Mouse (Mus musculus) forebrain, embryonic 10.5 days (tissue): ENCODE results near the gene Lgals9. TPM values are rescaled to one million over a fixed set of nuclear protein-coding genes. Genes with fewer than 3 reads are reported as not detected.
A peak's percentile ranks its signal among the peaks of the same experiment; 100 is the strongest.
"Not testable (repeated sequence)": the region's sequence is repeated elsewhere in the genome, so short reads cannot be mapped to it uniquely, and the experiment has no call there.

Experiments
- DNase-seq: peaks from one replicate; pipeline ENCODE4 v3.0.0-alpha.2; 2017; ENCODE audit warnings: low spot score; ENCODE audit errors: extremely low spot score
- H3K27ac ChIP-seq: fragments of 300-500 bp; sonication (generic); 2 replicates; pipeline ENCODE4 v1.5.1; 2016; ENCODE audit warnings: mild to moderate bottlenecking
- H3K27me3 ChIP-seq: fragments of 300-500 bp; sonication (generic); 2 replicates; pipeline ENCODE4 v1.6.1; 2016; ENCODE audit warnings: mild to moderate bottlenecking; ENCODE audit not compliant: poor library complexity, severe bottlenecking
- H3K36me3 ChIP-seq: fragments of 300-500 bp; sonication (generic); replicated peaks from 2 replicates; pipeline ENCODE4 v1.6.1; 2016; ENCODE audit warnings: mild to moderate bottlenecking, moderate library complexity
- H3K4me1 ChIP-seq: fragments of 300-500 bp; sonication (generic); 2 replicates; pipeline ENCODE4 v1.6.1; 2016
- H3K4me3 ChIP-seq: fragments of 300-500 bp; sonication (generic); 2 replicates; pipeline ENCODE4 v1.5.1; 2016; ENCODE audit warnings: mild to moderate bottlenecking, moderate library complexity
- H3K9me3 ChIP-seq: fragments of 300-500 bp; sonication (generic); 2 replicates; pipeline ENCODE4 v1.6.1; 2016; ENCODE audit warnings: mild to moderate bottlenecking, moderate library complexity
- WGBS: fragments of 180-500 bp; shearing (Covaris S2); methylation state at CpG from one replicate; pipeline ENCODE4 v1.1.7; 2016; 5-methylcytosine and 5-hydroxymethylcytosine counted together
- polyA plus RNA-seq: library from polyadenylated mRNA; unstranded; fragments of >200 nt; fragmentation: Nextera tagmentation; extraction: Ambion mirVana; gene quantifications from 2 replicates; pipeline ENCODE4 v1.2.1, GENCODE M21; 2016

Gene Lgals9
- polyA plus RNA-seq, 1 experiment from 2014 or later: 2.6 TPM

DNA sequence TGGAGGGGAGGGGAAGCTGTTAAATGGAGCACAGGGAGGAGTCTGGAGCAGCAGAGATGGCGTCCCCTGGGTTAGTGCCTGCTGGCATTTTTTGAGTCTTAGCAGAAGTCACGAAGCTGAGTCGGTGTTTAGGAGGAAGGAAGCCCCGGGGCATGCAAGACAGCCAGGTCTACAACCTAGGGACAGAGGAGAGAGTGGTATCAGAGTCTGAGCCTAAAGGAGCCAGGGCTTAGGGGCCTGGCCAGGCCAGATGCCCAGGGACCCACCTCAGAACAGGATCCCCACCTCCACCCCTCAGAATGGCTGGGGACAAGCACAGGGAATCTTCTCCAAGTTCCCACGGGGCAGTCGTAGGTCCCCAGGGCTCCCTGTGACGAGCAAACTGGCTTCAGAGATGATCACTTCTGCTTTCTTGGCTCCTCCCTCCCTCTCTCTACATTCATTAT, 32.4 kb upstream of the Lgals9 start:
- H3K27ac ChIP-seq: no peak overlapping the region
- peaks cover 44% of the 10 kb centered on the region for H3K36me3 ChIP-seq
- H3K9me3 ChIP-seq: no peaks in the 10 kb centered on the region
- no peak overlapping the region for H3K4me3 ChIP-seq
- WGBS: 79% methylated on average over 7 of the region's 7 CpGs
- peaks cover 12% of the 10 kb centered on the region; the same call in 1 of the 2 replicates for H3K27me3 ChIP-seq
- no peak for DNase-seq
- peaks cover 44% of the 10 kb centered on the region for H3K4me1 ChIP-seq

DNA sequence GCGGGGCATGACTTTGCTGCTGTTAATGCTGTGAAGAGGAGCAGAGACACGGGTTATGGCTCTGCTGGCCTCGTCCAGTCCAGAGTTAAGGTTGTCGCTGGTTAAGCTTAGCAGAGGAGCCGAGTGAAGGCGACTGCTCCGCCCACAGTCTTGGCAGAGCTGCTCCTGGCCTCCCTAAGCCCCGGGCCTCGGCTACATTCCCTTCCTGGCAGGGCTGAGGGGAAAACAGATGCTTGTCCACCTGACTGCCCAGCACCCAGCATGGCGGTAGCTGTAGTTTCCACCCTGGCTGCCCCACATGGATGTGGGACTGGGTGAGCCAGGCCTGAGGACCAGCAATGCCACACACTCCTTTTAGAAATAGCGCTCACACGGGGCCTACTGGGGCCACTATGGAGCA, 31.5 kb upstream of the Lgals9 start:
- Histone ChIP-seq H3K36me3 (peaks cover 40% of the 10 kb centered on the region), H3K4me3 (no peak overlapping the region), H3K27me3 (peaks cover 8% of the 10 kb centered on the region; the same call in 1 of the 2 replicates), H3K27ac (peak overlapping the region; percentile 45; the same call in 1 of the 2 replicates), H3K4me1 (peaks cover 41% of the 10 kb centered on the region), H3K9me3 (no peaks in the 10 kb centered on the region)
- WGBS: 62% methylated on average over 12 of the region's 12 CpGs
- DNase-seq: no peak

DNA sequence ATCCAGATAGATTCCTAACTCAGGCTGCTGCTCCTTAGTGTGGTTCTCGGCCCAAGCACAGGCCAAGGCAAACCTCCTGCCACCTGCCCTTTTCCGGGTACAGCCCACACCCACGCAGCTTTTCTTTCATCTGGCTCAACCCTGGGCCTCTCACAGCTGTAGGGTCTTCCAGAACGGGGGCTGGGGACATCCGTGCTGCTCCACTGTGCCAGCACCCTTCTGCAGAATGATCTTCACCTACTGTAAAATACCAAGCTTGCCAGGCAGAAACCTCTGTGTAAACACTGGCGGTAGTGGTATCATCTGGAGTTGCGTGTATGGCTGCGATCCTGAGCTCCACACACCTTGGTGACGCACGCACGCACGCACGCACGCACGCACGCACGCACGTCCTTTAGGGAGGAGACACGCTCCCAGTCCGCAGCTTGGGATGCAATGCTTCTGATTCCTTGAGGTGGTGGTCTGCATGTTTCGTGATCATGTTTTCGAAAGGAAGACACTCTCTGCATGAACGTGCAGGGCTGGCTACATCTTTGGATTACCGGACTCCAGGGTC, 31.0 kb upstream of the Lgals9 start:
- DNase-seq: no peak
- Histone ChIP-seq H3K27ac (peak overlapping the region; percentile 45; the same call in 1 of the 2 replicates), H3K36me3 (peaks cover 35% of the 10 kb centered on the region), H3K4me3 (no peak overlapping the region), H3K27me3 (peaks cover 8% of the 10 kb centered on the region; the same call in 1 of the 2 replicates), H3K9me3 (no peaks in the 10 kb centered on the region), H3K4me1 (peaks cover 40% of the 10 kb centered on the region)
- 93% methylated on average over 24 of the region's 24 CpGs for WGBS

DNA sequence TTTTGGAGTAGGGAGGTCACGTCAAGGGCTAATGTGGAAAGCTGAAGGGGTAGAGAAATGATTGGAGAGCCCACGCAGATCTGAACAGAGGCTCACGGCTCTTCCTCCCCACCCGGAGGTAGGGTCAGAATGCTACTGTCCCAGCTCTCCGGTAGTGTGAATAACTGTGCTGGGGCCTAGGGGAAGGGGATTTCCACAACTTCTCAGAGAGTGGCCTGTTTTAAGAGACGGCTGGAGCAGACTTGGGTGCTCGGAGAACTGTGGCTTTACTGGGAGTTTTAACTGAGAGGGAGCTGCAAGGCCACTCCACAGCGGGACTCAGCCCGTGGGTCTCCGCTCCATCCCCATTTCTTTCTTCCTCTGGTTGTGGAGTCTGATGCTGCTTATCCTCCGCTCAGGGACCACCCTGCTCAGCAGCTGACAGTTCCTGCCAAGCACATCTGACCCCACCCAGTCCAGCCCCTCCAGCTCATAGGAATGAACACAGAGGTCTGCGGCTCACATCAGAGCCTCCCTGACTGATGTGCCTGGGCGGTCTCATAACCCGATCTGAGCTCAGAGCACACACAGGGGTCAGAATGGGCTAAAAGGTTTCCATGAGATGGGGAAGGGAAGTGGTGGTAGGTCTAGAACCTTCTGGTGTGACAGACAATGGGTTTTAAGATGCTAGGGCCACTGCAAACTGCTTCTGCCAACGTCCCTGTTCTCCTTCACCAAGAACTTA, 30.0 kb upstream of the Lgals9 start:
- H3K4me1 ChIP-seq: peaks cover 34% of the 10 kb centered on the region
- peak overlapping the region; percentile 22; the same call in 1 of the 2 replicates for H3K27ac ChIP-seq
- no peaks in the 10 kb centered on the region for H3K27me3 ChIP-seq
- H3K9me3 ChIP-seq: no peaks in the 10 kb centered on the region
- no peak overlapping the region for H3K4me3 ChIP-seq
- WGBS: 78% methylated on average over 15 of the region's 15 CpGs
- peaks cover 27% of the 10 kb centered on the region for H3K36me3 ChIP-seq
- no peak for DNase-seq

DNA sequence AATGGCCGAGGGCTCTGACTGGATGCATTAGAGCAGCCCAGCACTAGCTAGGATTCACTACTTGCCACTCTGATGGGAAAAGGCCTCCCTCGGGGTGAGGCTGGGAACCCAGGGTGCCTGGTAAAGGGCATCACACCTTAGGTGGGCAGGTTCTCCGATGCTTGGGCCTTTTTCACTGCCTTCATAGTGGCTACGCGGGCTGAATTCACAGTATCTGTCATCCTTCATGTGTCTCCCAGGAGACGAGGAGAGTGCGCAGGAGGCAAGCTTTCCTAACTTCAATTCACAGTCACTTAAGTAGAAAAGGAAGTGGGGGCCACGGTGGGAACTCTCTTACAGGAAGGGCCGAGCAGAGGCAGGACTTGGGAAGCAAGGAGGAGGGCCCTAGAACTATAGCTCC, 29.1 kb upstream of the Lgals9 start:
- DNase-seq: no peak
- Histone ChIP-seq H3K27me3 (no peaks in the 10 kb centered on the region), H3K27ac (peak overlapping the region; percentile 22; the same call in 1 of the 2 replicates), H3K9me3 (no peaks in the 10 kb centered on the region), H3K4me3 (no peak overlapping the region), H3K36me3 (peaks cover 20% of the 10 kb centered on the region), H3K4me1 (peaks cover 34% of the 10 kb centered on the region)
- 79% methylated on average over 9 of the region's 9 CpGs for WGBS

DNA sequence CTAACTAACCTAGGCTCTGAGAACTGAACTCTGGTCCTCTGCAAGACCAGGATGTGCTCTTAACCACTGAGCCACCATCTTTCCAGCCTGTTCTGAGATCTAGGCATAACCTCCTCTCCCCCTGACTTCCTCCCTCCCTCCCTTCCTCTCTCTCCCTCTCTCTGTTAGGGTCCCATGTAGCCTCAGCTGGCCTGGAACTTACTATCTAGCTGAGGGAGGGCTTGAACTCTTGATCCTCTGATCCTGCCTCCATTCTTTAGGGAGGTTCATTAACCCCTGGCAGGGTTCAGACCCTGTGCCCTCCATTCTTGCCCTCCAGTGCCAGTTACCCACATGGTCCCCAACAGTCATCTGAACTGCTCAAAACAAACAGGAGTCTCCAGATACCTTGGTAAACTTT, 28.3 kb upstream of the Lgals9 start:
- H3K27ac ChIP-seq: no peak overlapping the region
- H3K27me3 ChIP-seq: no peaks in the 10 kb centered on the region
- H3K4me3 ChIP-seq: no peak overlapping the region
- H3K9me3 ChIP-seq: no peaks in the 10 kb centered on the region
- peaks cover 41% of the 10 kb centered on the region for H3K4me1 ChIP-seq
- no peak for DNase-seq
- H3K36me3 ChIP-seq: peaks cover 17% of the 10 kb centered on the region; the same call in 1 of the 2 replicates

DNA sequence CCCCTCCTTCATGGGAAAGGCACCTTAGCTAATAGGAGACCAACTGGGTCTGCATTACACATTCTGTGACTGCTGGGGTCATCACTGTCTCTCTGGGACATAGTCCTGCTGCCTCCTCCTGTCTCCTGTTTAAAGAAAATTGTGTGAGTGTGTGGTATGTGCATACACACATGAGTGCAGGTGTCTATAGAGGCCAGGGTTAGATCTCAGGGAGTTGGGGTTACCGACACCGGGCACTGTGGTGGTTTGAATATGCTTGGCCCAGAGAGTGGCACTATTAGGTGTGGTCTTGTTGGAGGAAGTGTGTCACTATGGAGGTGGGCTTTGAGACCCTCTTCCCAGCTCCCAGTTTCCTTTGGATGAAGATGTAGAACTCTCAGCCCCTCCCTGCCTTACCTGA, 27.8 kb upstream of the Lgals9 start:
- 89% methylated on average over 2 of the region's 2 CpGs for WGBS
- Histone ChIP-seq H3K4me3 (no peak overlapping the region), H3K9me3 (no peaks in the 10 kb centered on the region), H3K27me3 (no peaks in the 10 kb centered on the region), H3K36me3 (peaks cover 17% of the 10 kb centered on the region; the same call in 1 of the 2 replicates), H3K27ac (no peak overlapping the region), H3K4me1 (peaks cover 42% of the 10 kb centered on the region)
- DNase-seq: no peak

DNA sequence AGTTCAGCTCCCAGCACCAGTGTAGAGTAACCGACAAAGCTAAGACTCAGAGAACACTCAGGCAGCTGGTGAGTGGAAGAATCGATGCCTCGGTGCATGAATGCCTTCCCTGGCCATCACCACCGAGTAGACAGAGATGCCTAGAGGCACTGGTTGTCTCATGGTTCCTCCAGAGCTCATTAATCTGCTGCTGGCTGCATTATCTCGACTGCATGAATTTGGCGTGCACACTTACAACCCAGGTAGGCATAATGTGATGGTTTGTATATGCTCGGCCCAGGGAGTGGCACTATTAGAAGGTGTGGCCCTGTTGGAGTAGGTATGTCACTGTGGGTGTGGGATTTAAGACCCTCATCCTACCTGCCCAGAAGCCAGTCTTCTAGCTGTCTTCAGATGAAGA, 24.1 kb upstream of the Lgals9 start:
- H3K4me1 ChIP-seq: peaks cover 11% of the 10 kb centered on the region
- 91% methylated on average over 7 of the region's 7 CpGs for WGBS
- no peak overlapping the region for H3K27ac ChIP-seq
- no peaks in the 10 kb centered on the region for H3K36me3 ChIP-seq
- H3K4me3 ChIP-seq: no peak overlapping the region
- H3K27me3 ChIP-seq: no peaks in the 10 kb centered on the region
- no peak for DNase-seq
- H3K9me3 ChIP-seq: no peaks in the 10 kb centered on the region

DNA sequence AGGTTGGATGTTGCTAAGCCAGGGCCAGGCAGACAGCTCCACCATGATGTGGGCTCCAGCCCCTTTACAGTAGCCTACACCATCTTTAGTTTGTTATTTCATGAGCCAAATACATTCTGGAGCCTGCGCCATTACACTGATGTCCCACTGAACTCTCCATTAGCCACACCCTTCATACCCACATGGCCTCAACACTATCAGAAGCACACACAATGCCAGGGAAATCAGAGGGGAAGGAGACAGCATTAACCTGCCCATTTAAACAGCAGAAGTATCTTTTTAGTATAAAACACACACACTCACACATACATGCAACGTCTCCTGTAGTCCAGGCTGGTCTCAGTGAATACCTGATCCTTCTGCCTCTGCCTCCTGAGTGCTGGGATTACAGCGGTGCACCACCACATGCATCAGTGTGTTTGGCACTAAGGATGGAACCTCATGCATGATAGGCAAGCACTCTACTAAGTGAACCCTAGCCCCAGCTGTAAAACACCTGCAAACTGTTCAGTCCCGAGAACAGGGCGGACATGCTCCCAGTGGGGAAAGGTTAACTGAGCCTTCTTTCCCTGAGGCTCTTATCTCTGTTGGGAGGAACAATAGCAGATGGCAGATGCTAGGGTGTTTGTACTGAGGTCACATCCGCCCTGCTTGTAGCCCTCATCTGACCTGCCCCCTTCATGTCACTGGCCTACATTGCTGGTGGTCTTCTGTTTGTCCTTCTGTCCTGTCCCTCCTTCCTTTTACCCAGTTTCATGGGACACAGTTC, 23.4 kb upstream of the Lgals9 start:
- DNase-seq: no peak

DNA sequence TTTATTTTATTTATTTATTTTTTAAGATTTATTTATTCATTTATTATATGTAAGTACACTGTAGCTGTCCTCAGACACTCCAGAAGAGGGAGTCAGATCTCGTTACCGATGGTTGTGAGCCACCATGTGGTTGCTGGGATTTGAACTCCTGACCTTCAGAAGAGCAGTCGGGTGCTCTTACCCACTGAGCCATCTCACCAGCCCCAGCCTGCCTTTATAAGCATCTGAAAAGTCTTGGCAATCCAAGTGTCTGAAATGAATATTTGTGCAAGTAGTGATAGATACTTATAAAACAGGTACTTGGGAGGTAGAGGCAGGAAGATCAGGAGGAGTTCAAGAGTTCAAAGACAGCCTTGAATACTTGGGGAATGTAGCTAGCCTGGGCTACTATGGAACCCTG, 22.6 kb upstream of the Lgals9 start:
- H3K4me1 ChIP-seq: peaks cover 13% of the 10 kb centered on the region
- not testable (repeated sequence) for DNase-seq, H3K9me3 ChIP-seq, H3K27me3 ChIP-seq, H3K27ac ChIP-seq, H3K36me3 ChIP-seq, H3K4me3 ChIP-seq
- WGBS: 92% methylated on average over 3 of the region's 3 CpGs

More for the DNA sequence above, 23.4 kb upstream of the Lgals9 start:
- Histone ChIP-seq H3K9me3 (no peaks in the 10 kb centered on the region), H3K36me3 (no peaks in the 10 kb centered on the region), H3K27me3 (no peaks in the 10 kb centered on the region), H3K4me1 (0 out of 2 replicates have a peak, but pooled peaks cover 8% of the 10 kb centered on the region), H3K4me3 (no peak overlapping the region), H3K27ac (no peak overlapping the region)
- WGBS: 79% methylated on average over 6 of the region's 6 CpGs

DNA sequence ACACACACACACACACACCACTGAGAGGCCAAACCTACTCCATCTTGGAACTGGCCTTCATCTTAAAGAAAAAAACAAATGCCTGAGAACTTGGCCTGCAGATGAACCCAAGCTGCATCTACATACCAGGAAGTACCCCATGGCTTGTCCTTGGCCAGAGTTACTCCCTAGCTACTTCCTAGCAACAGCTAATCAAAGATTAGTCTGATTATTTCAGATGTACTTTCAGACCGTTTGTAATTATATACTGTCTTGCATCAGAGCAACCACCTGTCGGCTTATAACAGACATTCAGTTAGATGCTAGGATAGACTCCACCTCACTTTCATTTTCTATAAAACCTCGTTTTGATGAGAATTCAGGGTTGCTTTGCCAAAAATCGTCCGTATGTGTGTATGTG, 21.7 kb upstream of the Lgals9 start:
- H3K9me3 ChIP-seq: no peaks in the 10 kb centered on the region
- H3K4me1 ChIP-seq: peaks cover 16% of the 10 kb centered on the region
- DNase-seq: no peak
- no peak overlapping the region for H3K4me3 ChIP-seq
- no peaks in the 10 kb centered on the region for H3K27me3 ChIP-seq
- H3K27ac ChIP-seq: no peak overlapping the region
- WGBS: 83% methylated on average over 5 of the region's 5 CpGs
- H3K36me3 ChIP-seq: no peaks in the 10 kb centered on the region

DNA sequence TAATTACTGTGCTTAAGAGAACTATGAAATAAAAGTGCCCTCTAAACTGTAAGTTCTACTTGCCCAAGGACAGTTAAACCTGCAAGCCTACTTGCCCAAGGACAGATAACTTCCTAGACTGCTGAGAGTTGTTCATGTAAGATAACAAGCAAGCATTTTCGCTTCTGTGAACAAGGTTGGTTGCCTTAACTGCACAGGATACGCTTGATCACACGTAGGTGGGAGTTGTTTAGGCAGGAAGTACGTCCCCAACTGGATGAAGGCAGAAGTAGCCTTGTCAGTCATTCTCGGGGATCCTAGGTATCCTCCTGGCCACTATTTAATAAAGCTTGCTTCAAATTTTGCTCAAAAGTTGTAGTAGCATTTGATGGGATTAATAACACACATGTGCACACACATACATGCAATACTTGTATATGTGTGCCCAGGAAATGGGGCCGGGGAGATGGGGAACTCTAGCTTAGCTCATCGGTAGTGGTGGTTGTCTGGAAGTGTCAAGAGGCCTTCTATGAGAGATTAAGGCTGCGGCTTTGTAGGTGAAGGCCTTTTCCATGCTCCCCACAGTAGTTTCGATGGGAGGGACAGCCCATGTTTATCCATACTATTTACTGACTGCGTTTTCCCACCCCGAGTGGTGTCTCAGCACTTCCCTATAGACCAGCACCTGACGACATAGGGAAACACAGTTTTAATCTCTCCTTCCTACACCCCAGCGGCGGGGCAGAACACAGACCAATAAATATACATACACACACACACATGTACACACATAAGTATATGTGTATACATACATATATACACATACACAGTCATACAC, 21.0 kb upstream of the Lgals9 start:
- WGBS: 90% methylated on average over 14 of the region's 14 CpGs
- DNase-seq: no peak
- H3K27ac ChIP-seq: no peak overlapping the region
- no peaks in the 10 kb centered on the region for H3K27me3 ChIP-seq
- H3K4me1 ChIP-seq: peaks cover 16% of the 10 kb centered on the region
- H3K36me3 ChIP-seq: no peaks in the 10 kb centered on the region
- H3K4me3 ChIP-seq: no peak overlapping the region
- H3K9me3 ChIP-seq: no peaks in the 10 kb centered on the region
